Mouse (Mus musculus): ENCODE results near the gene Arfgap2.

- TF ChIP-seq CTCF (IDR thresholded peaks at IDR 0.05; ENCODE audit: borderline replicate concordance, extremely low read depth, insufficient read depth, insufficient read length) (no peak), POLR2A (IDR thresholded peaks at IDR 0.05; ENCODE audit: borderline replicate concordance, extremely low read depth, insufficient read depth, insufficient read length, poor library complexity, severe bottlenecking) (no peak)
Measured at GRCm38 (mm10) chr2:91220501-91220900, 44.3 kb upstream of the Arfgap2 start.
